Mouse (Mus musculus) T-helper 2 cell (primary cell): Measurements from ENCODE around the gene Strip1.

Source experiments
- in situ Hi-C: fragments of 300-600 bp; cut with MboI, MseI; formaldehyde crosslinking; loops from one replicate; pipeline ENCODE4 v1.15.1; 2025; ENCODE audit warnings: high pct_unique_total_duplicates

Gene Strip1

DNA sequence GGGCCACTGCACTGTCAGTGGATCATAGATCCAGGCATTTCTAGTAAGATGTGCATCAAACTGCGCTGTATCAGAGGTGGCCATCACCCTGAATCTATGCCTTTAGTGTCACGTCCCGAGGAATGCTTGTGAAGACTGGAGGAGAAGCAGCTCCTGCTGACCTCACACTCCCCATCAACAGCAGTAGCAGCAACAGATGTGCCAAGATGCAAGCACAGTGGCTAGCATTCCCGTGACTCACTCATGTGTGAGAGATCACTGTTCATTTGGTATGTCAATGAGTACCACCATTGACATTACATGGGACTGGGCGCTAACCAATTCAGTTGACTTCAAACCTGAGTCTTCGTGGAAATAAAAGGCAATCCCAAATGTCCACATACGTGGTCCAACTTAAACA, 3.9 kb downstream of the Strip1 start:
- in situ Hi-C loops: no loop called here

DNA sequence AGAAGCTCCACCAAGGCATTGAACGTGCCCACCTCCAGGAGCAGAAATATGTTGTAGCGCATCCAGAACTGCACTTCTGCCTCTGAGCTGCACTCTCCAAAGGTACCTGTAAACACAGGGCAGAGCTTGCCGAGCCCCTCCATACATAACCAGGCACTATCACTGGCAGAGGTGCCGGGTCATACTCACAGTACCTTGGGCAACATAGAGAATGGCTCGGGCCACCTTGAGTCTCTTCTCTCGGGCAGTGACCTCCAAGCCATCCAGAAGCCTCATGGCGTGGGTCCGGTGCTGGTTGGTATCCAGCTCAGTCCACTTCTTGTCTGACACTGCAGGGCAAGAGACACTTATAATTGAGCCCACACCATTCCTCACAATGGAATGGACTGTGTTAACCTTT, 4.7 kb downstream of the Strip1 start:
- in situ Hi-C loops: no loop called here

DNA sequence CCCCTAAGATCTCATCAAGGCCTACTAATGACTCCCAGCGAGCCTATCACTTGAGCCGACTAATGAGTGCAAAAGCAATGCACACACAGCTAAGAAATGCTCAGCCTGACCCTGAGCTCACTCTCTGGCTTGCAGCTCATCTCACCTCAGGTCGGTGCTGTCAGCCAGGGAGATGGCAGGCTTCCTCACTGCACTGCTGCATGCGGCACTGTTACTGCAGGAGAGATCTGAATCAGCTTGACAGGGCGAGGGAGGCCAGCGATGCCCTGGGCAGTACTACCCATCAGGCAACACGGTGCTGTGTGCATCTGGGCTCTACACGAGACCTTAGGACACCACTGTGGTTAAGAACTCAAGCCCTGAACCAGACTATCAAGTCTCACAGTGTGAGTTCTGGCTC, 6.0 kb downstream of the Strip1 start:
- in situ Hi-C loops: no loop called here

DNA sequence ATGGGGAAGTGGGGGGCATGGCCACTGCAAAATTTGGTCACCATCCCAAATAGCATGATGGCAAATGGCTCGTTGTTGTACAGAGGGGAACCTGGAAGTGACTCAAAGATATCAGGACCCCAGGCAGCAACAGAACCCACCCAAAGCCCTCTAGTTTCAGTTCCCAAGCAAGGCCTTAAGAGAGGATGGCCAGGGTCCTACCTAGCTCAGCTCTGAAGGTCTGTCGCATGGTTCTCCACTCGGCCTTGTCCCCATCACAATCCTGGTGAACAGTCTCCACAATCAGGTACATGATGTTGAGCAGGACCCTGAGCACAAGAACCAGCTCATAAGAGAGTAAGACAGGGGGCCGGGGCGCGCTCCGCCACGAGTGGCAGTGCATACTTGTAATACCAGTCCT, 7.1 kb downstream of the Strip1 start:
- in situ Hi-C loops: no loop called here

DNA sequence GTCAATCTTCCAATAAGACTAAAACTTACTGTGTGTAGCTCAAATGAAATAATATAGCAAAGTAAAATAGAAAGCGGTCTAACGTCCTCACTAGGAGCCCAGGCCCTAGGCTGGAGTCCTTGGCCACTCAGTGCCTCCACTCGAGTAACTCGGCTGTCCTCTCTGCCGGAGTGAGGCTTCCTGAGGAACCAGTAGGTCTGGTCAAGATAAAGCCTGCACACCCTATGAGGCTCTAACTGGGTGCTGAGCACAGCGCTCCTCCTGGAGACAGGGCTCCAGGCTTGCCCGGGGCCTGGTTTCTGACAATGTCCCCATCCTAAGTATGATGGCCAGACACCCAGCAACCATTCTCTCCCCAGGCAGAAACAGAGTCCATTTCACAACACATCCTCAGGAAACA, 9.0 kb downstream of the Strip1 start:
- in situ Hi-C loops: no loop called here

DNA sequence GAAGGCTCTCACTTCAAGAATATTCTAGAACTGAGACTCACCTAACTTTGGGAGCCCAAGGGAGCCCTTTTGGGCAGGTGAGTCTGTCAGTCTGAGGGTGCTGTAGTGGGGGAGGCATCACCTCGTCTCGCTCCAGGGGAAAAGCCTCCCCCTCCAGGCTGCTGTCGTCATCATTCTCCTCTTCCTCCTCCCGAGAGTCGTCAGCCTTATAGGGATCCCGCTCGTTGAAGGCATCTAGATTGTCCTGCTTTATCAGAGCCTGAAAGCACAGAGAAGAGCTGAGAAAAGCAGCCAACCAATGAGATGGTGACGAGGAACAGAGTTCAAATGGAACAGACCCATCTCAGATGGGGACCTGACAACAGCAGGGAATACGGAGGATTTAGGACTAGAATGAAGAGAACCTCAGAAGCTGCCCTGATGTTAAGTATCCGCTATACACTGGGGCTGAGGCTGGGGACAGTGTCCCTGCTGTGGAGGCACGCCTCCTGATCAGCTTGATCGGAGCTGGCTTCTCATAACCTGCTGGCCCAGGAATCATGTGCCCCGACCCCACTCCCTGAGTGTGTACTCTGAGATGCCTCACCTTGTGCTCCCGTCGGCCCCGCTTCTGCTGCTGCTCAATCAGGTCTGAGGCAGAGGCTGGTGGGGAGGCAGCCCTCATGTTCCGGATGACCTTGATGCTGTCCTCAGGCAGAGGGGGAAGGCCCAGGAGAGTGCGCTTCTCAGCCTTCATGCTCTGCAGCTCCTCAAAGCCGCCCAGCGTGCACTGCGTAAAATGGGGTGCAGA, 10.0 kb downstream of the Strip1 start:
- in situ Hi-C loops: no loop called here

DNA sequence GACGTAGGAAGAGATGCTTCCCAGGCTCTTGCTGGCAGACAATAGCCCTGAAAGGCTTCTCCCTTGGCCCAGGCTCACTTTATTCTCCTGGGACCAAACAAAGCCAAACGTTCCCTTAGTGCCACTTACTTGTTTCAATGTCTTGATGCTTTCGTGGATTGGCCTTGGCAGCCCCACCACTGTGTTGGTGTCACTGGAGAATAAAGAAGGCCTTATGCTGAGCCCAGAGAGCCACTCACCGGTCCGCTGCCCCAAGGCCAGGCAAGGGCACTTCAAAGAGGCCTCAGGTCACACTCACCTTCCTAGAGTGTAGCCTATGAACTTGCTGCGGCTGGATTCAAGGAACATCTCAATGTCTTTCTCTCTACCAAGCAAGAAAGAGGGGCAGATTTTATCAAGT, 11.6 kb downstream of the Strip1 start:
- in situ Hi-C loops: no loop called here

DNA sequence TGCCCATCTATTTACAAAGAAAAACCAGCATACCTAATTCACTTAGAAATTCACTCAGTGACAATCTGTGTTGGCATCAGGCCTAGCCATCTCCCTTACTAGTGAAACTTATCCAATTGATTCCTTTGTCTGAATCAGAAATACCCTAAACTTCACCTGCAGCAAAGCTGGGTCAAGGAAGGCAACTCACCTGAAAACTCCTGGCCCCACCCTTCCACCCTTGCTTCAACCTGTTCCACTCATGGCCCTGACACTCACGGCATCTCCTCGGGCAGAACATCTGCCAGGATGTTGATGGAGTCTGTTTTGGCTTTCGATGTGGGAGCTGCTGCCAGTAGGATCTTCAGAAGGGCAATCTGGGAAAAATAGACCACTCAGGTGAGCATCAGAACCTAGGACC, 13.7 kb downstream of the Strip1 start:
- in situ Hi-C loops: no loop called here

DNA sequence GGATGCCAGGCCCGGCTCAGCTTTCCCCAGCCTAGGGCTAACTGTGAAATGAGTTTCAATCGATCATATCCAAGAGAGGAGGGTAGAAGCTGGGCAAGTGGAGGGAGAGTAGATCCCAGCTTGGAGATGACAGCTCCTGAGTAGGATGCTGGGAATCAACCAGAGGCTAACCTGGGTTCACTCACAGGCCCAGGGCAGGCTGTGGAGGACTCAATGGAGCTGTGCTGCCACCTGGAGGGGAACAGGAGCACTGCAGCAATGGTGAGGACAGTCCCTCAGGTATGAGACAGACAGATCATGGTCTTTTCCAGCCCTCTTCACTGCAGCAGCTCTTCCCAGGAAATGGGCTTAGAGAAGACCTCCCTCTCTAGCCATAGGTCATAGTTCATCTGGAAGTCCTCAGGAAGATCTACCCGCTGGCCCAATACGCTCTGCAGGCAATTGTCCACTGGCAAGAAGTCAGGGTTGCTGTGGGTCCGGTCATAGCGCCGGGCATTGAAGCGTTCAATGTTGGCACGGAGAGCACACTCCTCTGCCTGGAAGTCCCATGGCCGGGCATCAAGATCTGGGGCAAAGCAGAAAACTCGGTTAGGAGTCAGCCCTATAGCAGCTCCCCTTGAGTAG, 18.5 kb downstream of the Strip1 start:
- in situ Hi-C loops: no loop called here

DNA sequence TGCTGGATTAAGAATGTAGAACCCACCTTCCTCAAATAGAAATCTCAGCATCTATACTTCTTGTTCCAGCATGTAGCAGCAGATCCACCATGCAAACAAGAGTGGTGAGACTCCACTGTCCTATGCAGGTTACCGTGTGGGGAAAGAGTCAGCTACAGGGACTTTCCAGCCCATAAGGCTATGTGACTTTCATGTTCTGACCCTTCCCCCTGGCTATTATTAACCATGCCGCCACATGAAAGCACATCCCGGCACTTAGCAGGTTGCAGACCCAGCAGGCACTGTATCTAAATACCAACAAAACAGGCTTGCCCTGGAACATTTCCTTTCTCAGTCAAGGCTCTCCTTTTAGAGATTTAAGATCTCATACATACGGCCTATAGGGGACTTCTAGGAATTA, 20.1 kb downstream of the Strip1 start:
- in situ Hi-C loops: no loop called here

DNA sequence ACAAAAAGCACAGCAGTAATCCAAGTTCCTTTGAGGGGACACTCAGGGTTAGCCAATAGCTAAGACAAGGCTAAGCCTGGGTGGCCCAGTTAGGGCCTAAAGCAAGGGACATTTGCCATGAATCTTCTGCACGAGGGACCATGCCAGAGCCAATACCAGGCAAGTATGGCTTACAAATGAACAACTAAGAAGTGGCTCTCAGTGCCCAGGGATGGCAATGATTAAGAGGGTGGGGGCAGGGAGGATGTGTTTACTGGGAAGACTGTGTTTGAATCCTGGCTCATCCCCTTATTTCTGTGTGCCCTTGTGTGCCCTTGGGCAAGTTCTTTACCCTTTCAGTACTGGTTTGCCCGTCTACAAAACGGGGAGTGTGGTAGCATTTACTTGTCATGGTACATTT, 22.1 kb downstream of the Strip1 start:
- in situ Hi-C loops: no loop called here

DNA sequence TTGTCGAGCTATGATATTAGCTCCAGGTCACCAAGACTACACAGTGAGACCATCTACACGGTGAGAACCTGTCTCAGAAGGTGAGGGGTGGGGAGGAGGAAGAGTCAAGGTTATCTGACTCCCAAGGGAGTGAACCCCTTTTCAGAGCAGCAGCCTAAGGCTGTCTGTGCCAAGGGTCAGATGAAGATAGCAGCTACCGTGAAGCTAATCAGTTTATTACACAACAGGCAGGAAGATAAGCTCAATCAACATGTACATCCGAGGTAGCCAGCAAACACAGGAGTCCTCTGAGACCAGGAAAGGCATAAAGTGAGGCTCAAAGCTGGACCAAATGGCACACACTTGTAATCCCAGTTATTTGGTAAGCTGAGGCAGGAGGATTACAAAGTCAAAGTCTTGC, 22.7 kb downstream of the Strip1 start:
- in situ Hi-C loops: no loop called here

DNA sequence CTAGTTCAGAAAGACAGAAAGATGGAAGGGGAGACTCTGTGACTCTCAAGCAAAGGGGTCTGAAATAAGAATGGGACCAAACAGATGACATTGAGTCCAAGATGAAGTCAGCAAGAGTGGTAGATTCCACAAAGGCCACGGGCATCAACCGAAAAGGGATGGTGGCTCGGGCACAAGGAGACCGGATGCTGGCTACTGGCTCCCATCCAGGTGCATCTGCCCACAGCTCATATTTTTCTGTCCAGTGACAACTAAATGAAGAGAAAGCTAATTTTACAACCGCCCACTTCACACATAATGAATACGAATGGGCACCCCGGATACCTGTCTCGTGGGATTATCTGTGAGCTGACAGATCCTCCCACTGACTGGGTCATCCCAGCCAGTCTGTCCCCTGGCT, 24.3 kb downstream of the Strip1 start:
- in situ Hi-C loops: no loop called here

DNA sequence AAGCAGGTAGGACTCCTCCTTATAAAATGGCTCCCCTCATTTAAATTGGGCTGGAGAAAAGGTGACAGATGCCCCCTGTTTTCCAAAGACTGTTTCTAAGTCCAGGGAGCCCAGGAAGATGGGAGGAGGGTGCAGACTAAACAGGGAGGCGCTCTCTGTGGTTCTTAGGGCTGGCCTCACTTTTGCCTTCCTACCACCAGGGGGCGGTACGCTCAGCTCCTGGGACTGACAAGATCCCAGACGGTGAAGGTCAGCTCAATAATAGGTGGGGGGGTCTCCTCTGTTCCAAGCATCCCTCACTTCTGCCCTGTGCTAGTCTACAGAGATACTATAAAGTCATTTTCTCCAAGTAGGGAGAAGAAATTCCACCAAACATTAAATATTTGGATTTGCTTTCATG, 26.2 kb downstream of the Strip1 start:
- in situ Hi-C loops: no loop called here

DNA sequence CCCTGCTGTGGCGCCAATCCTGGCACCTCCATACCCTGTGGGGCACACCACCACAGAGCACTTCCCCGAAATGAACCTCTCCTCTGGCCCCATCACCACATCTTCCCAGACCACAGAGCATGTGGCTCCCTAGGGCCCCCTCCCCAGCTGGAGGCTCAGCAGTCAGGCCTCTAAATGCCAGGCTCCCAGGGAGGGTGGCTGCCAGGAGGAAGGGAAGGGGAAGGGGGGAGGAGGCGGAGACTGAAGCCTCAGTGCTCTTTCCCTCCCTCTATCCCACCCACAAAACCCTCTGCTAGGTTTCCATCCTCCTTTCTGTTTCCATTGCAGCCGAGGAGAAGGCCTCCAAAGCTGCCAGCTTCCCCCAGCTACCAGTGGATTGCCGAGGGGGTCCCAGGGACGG, 31.4 kb downstream of the Strip1 start:
- in situ Hi-C loops: no loop called here

DNA sequence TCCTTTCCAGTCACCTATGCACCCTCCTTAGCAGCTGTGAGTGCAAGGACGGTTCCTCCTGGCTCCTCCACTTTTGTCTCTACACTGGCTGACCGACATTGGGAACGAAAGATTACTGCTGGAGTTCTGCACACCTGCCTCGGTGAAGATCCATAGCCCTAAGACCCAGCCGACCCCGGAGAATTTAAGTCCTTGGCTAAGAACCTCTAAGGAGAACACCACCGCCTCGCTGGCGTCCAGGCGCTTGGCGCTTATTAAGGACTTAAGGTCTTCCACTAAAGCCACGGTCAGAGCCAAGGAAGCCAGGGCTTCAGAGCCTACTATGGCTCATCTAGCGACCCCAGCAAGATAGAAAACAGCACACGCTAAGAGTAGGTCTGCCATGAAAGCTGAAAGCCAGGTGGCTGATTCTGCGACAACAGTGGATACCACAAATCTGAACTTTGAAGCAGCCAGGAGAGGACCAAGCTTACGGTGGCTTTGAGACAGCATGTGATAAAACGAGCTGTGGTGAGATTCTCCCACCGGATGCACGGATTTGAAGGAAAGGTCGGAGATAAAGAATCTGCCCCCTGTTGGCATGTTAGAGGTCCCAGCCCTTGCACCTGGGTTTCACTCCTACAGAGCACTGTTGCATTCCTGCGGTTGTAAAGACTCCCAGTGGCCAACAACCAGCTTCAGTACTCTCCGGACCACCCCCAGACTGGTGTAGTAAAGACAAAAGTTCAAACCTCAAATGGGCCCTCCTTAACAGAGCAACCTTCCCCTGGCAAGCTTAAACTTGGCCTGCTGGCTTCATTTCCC, 33.7 kb downstream of the Strip1 start:
- in situ Hi-C loops: no loop called here

DNA sequence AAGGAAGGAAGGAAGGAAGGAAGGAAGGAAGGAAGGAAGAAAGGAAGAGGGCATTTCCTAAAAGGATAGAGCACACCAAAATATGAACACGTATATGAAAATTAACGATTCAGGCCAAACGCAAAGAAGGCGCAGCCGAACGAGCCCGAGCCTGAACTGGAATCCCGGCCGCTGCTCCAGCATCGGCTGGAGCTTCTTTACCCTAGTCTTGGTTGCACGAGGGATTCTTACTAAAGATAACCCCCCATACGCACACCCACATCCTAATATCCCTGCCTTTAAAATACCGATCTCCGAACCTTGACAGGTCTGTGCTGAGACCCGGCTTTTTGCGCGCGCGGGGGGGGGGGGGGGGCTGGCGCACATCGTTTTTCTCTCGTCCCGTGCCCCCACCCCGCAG, 34.4 kb downstream of the Strip1 start:
- in situ Hi-C loops: no loop called here

DNA sequence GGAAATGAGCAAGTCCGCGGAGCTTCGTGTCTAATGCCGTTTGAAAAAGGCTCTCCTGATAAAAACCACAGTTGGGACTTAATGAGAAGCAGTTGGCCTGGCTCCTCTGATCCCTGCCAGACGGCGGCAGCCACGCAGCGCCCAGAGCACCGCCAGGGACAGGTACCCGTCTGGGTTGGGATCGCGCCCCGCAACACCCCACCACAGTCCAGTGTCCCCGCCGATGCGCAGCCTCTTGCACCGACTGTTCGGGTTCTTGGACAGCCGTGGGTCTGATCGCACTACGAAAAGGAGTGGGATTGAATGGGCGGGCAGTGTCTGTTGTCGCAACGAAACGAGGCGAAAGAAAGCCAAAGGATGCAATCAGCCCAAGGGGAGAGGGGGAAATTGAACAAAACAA, 34.9 kb downstream of the Strip1 start:
- in situ Hi-C loops: no loop called here

DNA sequence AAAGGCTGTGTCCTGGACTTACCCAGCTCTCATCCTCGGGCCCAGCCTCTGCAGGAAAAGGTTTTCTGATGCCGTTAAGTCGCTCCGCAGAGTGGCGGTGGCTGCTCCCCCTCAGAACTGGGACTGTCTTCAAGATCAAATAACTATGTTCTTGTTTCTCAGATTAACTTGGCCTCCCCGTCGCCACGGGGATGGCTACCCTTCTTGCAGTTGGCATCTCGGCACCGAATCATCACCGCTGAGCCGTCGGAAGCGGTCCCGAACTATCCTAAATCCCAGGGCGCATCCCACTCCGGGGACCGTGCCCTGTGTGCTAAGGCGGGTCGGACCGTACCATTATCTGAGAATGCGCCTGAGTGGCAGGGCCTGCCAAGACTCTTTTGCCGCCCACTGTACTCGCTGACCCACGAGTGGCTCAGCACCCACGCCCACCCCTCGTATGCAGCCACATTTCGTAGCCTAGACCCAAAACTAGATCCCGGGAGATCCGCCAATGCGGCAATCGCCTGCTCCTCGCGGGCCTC, 35.5 kb downstream of the Strip1 start:
- in situ Hi-C loops: no loop called here

DNA sequence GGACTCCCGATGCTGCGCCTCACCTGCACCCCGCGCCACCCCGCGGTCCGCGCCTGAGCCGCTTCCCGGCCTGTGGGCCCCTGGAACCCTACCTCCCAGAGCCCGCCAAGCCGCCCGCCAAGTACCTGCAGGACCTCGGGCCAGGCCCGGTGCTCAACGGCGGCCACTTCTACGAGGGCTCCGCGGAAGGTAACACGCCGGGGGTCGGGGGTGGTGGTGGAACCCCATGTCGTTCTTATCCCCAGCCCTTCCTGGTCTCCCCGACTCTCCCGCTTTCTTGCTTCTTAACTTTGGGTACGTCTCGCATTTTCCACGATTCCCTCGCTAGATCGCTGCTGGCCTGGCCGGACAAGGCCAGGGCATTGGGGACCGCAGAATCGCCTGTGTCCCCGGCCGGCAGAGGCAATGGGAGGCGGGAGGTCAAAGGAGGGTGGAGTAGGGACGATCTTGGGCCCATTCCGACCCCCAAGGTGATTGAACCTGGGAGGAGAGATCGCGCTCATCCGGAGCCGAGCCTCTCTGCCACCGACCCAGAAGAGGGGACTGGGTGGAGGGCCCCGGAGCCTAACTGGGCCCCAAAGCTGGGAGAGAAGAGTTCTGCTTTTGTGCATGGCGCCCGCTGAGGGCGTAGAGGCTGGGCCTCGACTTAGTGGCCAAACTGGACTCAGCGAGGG, 36.1 kb downstream of the Strip1 start:
- in situ Hi-C loops: no loop called here

DNA sequence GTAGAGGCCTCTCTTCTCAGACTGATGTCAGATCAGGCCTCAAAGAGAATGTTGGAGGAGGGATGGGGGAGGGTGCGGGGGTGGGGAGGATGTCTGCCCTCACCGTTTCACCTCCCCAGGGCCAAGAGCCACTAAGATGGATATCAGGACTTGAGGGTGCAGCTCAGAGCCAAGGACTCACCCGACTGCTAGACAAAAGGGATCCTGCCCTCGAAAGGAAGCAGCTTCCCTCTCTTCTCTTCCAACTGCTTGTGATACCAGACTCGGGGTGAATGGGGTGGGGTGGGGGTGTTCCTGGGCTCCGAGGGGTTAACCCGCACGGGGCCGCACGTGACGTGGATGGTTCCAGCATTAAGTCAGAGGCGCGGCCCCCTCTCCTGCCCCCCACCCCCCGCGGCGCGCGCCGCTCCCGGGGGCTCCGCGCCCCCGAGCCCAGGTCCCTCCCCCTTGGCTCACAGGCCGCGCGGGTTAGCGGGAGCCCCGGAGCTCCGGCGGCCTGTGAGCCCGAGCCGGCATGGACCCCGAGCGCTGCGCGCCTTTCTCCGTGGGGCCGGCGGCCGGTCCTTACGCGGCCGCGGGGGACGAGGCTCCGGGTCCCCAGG, 36.7 kb downstream of the Strip1 start, which contains the start of gene Alx3:
Alx3 (plus strand) TSS at position 370 of the 602 bp plus-strand sequence.
- in situ Hi-C loops: no loop called here

DNA sequence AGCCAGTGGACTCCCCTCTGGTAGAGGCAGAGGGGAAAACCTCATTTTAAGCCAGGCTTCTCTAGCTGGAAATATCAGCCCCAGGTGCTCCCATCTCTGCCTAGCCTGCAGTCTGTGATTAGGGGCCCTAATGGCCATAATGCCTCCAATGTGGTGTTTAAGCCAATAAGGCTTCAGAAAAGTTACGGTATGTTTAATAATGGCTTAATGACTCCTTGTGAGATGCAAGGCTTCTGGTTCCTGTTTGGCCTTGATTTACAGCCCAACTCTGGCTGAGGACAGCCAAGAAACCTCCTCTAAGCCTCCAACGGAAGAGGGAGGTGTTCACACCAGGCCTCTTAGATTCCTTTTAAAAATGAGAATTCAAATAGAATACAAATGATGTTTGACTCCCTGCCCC, 37.9 kb downstream of the Strip1 start:
- in situ Hi-C loops: no loop called here
